Mouse (Mus musculus) heart, embryonic 11.5 days (tissue): Measurements from ENCODE around the gene Zmpste24. TPM values are rescaled to one million over a fixed set of nuclear protein-coding genes. Genes with fewer than 3 reads are reported as not detected.

Experiments used
- ATAC-seq: fragments of 200-750 bp; cut with Nextera tagmentation; replicated peaks from 2 replicates; pipeline ENCODE4 v1.8.0; 2017; ENCODE audit warnings: moderate library complexity; ENCODE audit not compliant: insufficient number of reproducible peaks, low FRiP score, low TSS enrichment
- H3K27ac ChIP-seq: fragments of 300-500 bp; sonication (generic); 2 replicates; pipeline ENCODE4 v1.5.1; 2014; ENCODE audit warnings: mild to moderate bottlenecking, low read depth, low read length
- H3K27me3 ChIP-seq: fragments of 300-500 bp; sonication (generic); 2 replicates; pipeline ENCODE4 v1.6.1; 2014; ENCODE audit warnings: mild to moderate bottlenecking, low read length, mixed read lengths; ENCODE audit not compliant: control insufficient read depth, insufficient read depth
- H3K36me3 ChIP-seq: fragments of 300-500 bp; sonication (generic); 2 replicates; pipeline ENCODE4 v1.6.1; 2014; ENCODE audit warnings: mild to moderate bottlenecking, low read length, moderate library complexity, mixed read lengths; ENCODE audit not compliant: control insufficient read depth, insufficient read depth
- H3K4me1 ChIP-seq: fragments of 300-500 bp; sonication (generic); 2 replicates; pipeline ENCODE4 v1.6.1; 2014; ENCODE audit warnings: low read length; ENCODE audit not compliant: control insufficient read depth, insufficient read depth
- H3K4me2 ChIP-seq: fragments of 300-500 bp; sonication (generic); 2 replicates; pipeline ENCODE4 v1.6.1; 2014; ENCODE audit warnings: mild to moderate bottlenecking, moderate library complexity
- H3K4me3 ChIP-seq: fragments of 300-500 bp; sonication (generic); 2 replicates; pipeline ENCODE4 v1.5.1; 2014; ENCODE audit warnings: low read depth, low read length
- H3K9ac ChIP-seq: fragments of 300-500 bp; sonication (generic); 2 replicates; pipeline ENCODE4 v1.6.1; 2014; ENCODE audit warnings: mild to moderate bottlenecking, low read depth, low read length, moderate library complexity
- H3K9me3 ChIP-seq: fragments of 300-500 bp; sonication (generic); replicated peaks from 2 replicates; pipeline ENCODE4 v1.6.1; 2016; ENCODE audit warnings: low read length; ENCODE audit not compliant: control insufficient read depth
- WGBS: fragments of 180-500 bp; shearing (Covaris S2); extraction: QIAGEN DNeasy Blood & Tissue Kit; methylation state at CpG from one replicate; pipeline ENCODE4 v1.1.7; 2014; ENCODE audit not compliant: insufficient replicate concordance; 5-methylcytosine and 5-hydroxymethylcytosine counted together
- polyA plus RNA-seq: library from polyadenylated mRNA; unstranded; fragments of >200 nt; fragmentation: Nextera tagmentation; extraction: Ambion mirVana; gene quantifications from 2 replicates; pipeline ENCODE4 v1.2.1, GENCODE M21; 2014

Zmpste24 gene
- polyA plus RNA-seq, 1 experiment from 2014 or later: 20.5 TPM

DNA sequence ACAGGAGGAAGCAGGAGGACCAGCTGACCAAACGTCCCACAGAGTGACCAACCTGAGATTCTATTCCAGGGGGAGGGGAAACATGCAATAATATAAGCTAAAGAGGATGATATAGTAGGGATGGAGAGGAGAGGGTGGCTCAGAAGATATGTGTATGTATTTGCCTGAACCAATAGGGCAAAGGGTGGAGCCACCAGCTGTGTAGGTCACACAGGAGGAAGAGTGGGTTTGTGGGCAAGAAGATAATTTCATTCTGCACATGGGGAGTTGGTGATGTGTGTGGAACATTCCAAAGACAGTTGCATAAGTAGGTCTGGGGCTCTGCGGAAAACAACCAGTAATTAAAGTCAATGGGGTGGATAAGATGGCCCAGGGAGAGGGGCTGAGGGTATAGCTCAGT lies 72.4 kb downstream of the Zmpste24 start:
- no peak for ATAC-seq
- no peak overlapping the region for H3K4me3 ChIP-seq
- H3K27me3 ChIP-seq: no peaks in the 10 kb centered on the region
- 64% methylated on average over 2 of the region's 2 CpGs for WGBS
- H3K27ac ChIP-seq: no peak overlapping the region
- no peak overlapping the region for H3K4me2 ChIP-seq
- H3K9me3 ChIP-seq: no peaks in the 10 kb centered on the region
- no peak overlapping the region for H3K9ac ChIP-seq
- peaks cover 4% of the 10 kb centered on the region for H3K4me1 ChIP-seq
- no peaks in the 10 kb centered on the region for H3K36me3 ChIP-seq

DNA sequence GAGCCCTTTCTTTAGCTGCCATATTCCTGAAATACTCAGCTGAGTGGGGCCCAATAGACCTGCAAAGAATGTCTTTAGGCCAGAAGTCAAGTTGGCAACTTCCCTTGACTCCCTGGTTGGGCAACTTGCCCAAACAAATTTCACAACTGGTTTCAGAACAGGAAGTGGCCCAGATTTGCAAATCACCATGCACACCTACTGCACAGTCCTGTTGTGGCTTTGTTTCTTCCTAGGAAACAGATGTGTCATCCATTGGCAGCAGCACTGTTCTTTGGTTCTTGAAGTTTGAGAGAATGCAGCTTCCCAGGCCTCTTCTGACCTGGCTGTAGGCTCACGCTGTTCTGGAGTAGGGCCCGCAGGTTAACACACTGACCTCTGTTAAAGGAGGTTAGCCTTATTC lies 74.1 kb downstream of the Zmpste24 start:
- Histone ChIP-seq H3K9ac (no peak overlapping the region), H3K36me3 (no peaks in the 10 kb centered on the region), H3K4me3 (no peak overlapping the region), H3K9me3 (no peaks in the 10 kb centered on the region), H3K4me1 (peaks cover 4% of the 10 kb centered on the region), H3K4me2 (no peak overlapping the region), H3K27me3 (no peaks in the 10 kb centered on the region), H3K27ac (no peak overlapping the region)
- ATAC-seq: no peak
- 82% methylated on average over 2 of the region's 2 CpGs for WGBS

DNA sequence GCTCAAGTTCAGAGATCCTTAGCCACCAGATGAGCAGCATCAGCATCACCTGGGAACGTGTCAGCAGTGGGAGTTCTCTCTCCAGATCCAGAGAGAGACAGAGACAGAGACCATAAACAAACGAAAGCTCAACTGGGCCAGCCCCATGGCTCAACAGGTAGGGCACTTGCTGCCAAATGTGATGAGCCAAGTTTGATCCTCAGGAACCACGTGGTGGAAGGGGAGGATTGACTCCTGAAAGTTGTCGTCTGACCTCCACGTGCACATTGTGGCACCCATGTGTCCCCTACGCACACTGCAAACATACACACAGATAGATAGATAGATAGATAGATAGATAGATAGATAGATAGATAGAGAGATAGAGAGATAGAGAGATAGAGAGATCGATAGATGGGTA lies 74.6 kb downstream of the Zmpste24 start:
- H3K9ac ChIP-seq: no peak overlapping the region
- WGBS: 78% methylated on average over 7 of the region's 7 CpGs
- ATAC-seq: no peak
- no peaks in the 10 kb centered on the region for H3K27me3 ChIP-seq
- H3K9me3 ChIP-seq: no peaks in the 10 kb centered on the region
- H3K27ac ChIP-seq: no peak overlapping the region
- H3K4me1 ChIP-seq: peaks cover 4% of the 10 kb centered on the region
- no peak overlapping the region for H3K4me3 ChIP-seq
- no peaks in the 10 kb centered on the region for H3K36me3 ChIP-seq
- no peak overlapping the region for H3K4me2 ChIP-seq

DNA sequence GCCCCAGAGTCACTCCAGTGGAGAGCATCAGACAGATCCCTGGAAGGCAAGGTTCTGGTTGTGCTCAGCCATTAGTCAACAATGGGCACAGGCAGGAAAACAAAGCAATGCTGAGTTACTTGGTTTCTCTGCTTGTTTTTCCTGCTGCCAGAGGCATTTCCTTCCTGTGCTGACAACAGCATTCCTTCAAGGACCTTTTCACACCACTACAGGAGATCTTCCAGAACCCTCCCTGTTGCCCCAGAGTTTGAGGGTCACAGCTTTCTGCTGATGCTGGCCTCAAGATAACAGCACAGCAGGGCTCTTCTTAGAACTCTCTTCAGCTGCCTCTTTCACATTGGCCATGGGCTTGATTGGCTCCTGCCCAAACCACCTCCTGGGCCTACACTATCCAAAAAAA lies 76.1 kb downstream of the Zmpste24 start:
- no peak overlapping the region for H3K4me2 ChIP-seq
- no peaks in the 10 kb centered on the region for H3K36me3 ChIP-seq
- peaks cover 8% of the 10 kb centered on the region for H3K4me1 ChIP-seq
- no peaks in the 10 kb centered on the region for H3K9me3 ChIP-seq
- no peaks in the 10 kb centered on the region for H3K27me3 ChIP-seq
- peak overlapping the region; percentile 50; the same call in 1 of the 2 replicates for H3K27ac ChIP-seq
- H3K9ac ChIP-seq: no peak overlapping the region
- no peak overlapping the region for H3K4me3 ChIP-seq
- ATAC-seq: no peak

DNA sequence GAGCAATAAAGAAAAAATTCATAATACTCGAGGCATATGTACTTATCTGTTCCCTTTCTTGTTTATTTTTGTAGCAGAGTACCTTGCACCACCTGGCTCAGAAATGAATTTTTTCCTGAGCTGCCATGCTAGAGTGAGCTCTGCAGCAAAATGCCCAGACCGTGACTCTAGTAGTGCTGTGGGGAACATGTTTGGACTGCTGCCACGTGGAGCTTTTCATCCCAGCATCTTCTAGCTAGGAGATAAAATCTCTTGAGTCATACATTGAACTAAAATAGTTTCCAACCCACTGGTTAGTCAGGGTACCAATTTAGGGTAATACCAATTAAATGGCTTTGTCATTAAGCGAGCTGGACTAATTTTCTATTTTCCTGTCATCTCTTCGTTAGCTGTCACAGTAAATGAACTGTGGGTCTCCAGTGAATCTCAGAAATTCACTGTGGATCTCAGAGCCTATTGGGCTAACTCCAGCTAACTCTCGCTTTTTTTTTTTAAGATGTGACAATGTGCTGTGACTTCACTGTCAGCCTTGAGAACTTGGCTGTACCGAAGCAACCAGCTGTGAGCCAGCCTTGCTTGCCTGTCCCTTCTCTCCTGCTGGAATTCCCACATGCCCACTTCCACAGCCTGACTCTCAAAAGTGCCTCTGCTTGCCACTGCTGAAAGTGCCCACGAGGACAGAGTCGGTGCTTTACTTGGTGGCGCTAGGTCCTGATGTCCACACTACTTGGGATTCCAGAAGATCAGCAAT lies 77.8 kb downstream of the Zmpste24 start:
- H3K27ac ChIP-seq: no peak overlapping the region
- H3K9ac ChIP-seq: no peak overlapping the region
- no peaks in the 10 kb centered on the region for H3K36me3 ChIP-seq
- no peak for ATAC-seq
- no peaks in the 10 kb centered on the region for H3K27me3 ChIP-seq
- no peak overlapping the region for H3K4me3 ChIP-seq
- peaks cover 16% of the 10 kb centered on the region for H3K4me1 ChIP-seq
- no peak overlapping the region for H3K4me2 ChIP-seq
- WGBS: 66% methylated on average over 10 of the region's 10 CpGs
- H3K9me3 ChIP-seq: no peaks in the 10 kb centered on the region

- no peak for ATAC-seq
- WGBS: 66% methylated on average over 3 of the region's 3 CpGs
- Histone ChIP-seq H3K4me1 (peaks cover 21% of the 10 kb centered on the region), H3K4me2 (no peak overlapping the region), H3K4me3 (no peak overlapping the region), H3K36me3 (no peaks in the 10 kb centered on the region), H3K9me3 (no peaks in the 10 kb centered on the region), H3K27ac (no peak overlapping the region), H3K9ac (no peak overlapping the region), H3K27me3 (no peaks in the 10 kb centered on the region)
Measured at GRCm38 (mm10) chr4:121018250-121018649, 79.8 kb downstream of the Zmpste24 start.

GRCm38 (mm10) chr4:121016928-121017657 lies 80.9 kb downstream of the Zmpste24 start, which contains the start of gene Smap2:
Smap2 (minus strand) TSS chr4:121017247.
- WGBS: under 1% methylated on average over 38 of the region's 48 CpGs
- peak; percentile 98 for ATAC-seq

GRCm38 (mm10) chr4:121016021-121016898 lies 81.8 kb downstream of the Zmpste24 start:
- 4% methylated on average over 40 of the region's 40 CpGs for WGBS
- Histone ChIP-seq H3K9ac (peak overlapping the region; percentile 81), H3K4me2 (peak overlapping the region; percentile 93), H3K36me3 (no peaks in the 10 kb centered on the region), H3K27me3 (no peaks in the 10 kb centered on the region), H3K4me1 (peaks cover 17% of the 10 kb centered on the region), H3K9me3 (no peaks in the 10 kb centered on the region), H3K4me3 (peak overlapping the region; percentile 99), H3K27ac (peak overlapping the region; percentile 70)
- ATAC-seq: no peak

More at GRCm38 (mm10) chr4:121016928-121017657, 80.9 kb downstream of the Zmpste24 start, which contains the start of gene Smap2:
- Histone ChIP-seq H3K4me1 (peaks cover 21% of the 10 kb centered on the region), H3K9ac (peak within 1 kb of the TSS; percentile 81), H3K27ac (peak within 1 kb of the TSS; percentile 70), H3K4me3 (peak within 1 kb of the TSS; percentile 99), H3K4me2 (peak within 1 kb of the TSS; percentile 93), H3K27me3 (no peaks in the 10 kb centered on the region), H3K36me3 (no peaks in the 10 kb centered on the region), H3K9me3 (no peaks in the 10 kb centered on the region)
